Mouse (Mus musculus): Measurements from ENCODE around the gene Chn2.

DNA sequence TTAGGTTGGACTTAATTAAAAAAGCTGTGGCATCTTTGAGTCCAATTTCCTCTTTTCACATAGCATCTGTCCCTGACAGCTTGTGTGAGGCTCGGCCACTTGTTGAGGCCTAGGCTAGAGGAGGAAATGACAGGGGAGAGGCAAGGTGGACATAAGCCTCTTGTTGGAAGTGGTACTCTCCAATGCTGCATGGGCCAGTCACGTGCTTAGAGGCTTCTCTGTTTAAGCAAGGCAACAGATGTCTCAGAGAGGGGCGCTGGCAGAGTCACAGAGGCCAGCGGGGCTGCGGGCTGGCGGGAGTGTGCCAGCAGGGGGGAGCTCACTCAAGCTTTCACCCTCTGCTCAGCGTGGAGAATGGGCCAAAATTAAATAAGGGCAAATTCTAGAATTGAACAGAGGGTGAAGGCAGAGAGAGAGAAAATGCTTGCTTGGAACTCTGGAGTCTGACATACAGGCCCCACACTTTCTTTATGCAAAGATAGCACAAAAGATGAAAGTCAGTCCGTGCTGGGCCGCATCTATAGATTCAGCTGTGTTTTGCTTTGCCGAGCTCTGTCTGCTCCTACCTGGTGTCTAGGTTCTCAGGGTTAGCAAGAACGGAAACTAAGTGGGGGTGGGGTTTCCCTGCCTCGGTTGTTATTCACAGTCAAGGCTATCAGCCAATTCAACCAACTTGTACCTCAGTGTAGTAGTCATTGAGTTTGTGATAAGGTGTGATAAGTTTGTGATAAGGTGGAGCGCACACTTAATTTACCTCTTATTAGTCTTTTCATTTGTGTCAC is 80.7 kb downstream of the Chn2 start:
- TF ChIP-seq POLR2A (IDR thresholded peaks at IDR 0.05; ENCODE audit: borderline replicate concordance, extremely low read depth, insufficient read depth, insufficient read length, poor library complexity, severe bottlenecking) (no peak), CTCF (IDR thresholded peaks at IDR 0.05; ENCODE audit: borderline replicate concordance, extremely low read depth, insufficient read depth, insufficient read length) (no peak)
